Mouse (Mus musculus): ENCODE data around the gene Pik3r2.

- TF ChIP-seq CTCF (IDR thresholded peaks at IDR 0.05) (no peak), EP300 (IDR thresholded peaks at IDR 0.05) (no peak)
Observed at GRCm38 (mm10) chr8:70772075-70772474, 4.4 kb downstream of the Pik3r2 start.

Data from lung, postnatal 0 days (tissue).